Mouse (Mus musculus) embryonic facial prominence, embryonic 14.5 days (tissue): ENCODE data around the gene Dennd4c. TPM values are rescaled to one million over a fixed set of nuclear protein-coding genes. Genes with fewer than 3 reads are reported as not detected.

Experiments
- ATAC-seq: fragments of 200-750 bp; cut with Nextera tagmentation; 2 replicates; pipeline ENCODE4 v1.8.0; 2017; ENCODE audit warnings: low read depth, moderate number of reproducible peaks, moderate TSS enrichment
- DNase-seq: peaks from one replicate; pipeline ENCODE4 v3.0.0-alpha.2; 2015; ENCODE audit warnings: low spot score
- H3K27ac ChIP-seq: fragments of 300-500 bp; sonication (generic); replicated peaks from 2 replicates; pipeline ENCODE4 v1.5.1; 2014; ENCODE audit warnings: low read depth, mild to moderate bottlenecking, low read length, moderate library complexity
- H3K27me3 ChIP-seq: fragments of 300-500 bp; sonication (generic); replicated peaks from 2 replicates; pipeline ENCODE4 v1.6.1; 2014; ENCODE audit warnings: low read length; ENCODE audit not compliant: control insufficient read depth, insufficient read depth
- H3K36me3 ChIP-seq: fragments of 300-500 bp; sonication (generic); 2 replicates; pipeline ENCODE4 v1.6.1; 2014; ENCODE audit warnings: low read length, mixed read lengths; ENCODE audit not compliant: control insufficient read depth, insufficient read depth
- H3K4me1 ChIP-seq: fragments of 300-500 bp; sonication (generic); 2 replicates; pipeline ENCODE4 v1.6.1; 2014; ENCODE audit warnings: antibody characterized with exemption, low read length; ENCODE audit not compliant: control insufficient read depth, insufficient read depth
- H3K4me2 ChIP-seq: fragments of 300-500 bp; sonication (generic); 2 replicates; pipeline ENCODE4 v1.6.1; 2014; ENCODE audit warnings: low read depth, mild to moderate bottlenecking, low read length, moderate library complexity, mixed read lengths
- H3K4me3 ChIP-seq: fragments of 300-500 bp; sonication (generic); 2 replicates; pipeline ENCODE4 v1.5.1; 2014; ENCODE audit warnings: low read depth, mild to moderate bottlenecking, low read length
- H3K9ac ChIP-seq: fragments of 300-500 bp; sonication (generic); 2 replicates; pipeline ENCODE4 v1.6.1; 2014; ENCODE audit warnings: low read depth, mild to moderate bottlenecking, low read length, moderate library complexity, mixed read lengths
- H3K9me3 ChIP-seq: fragments of 300-500 bp; sonication (generic); 2 replicates; pipeline ENCODE4 v1.6.1; 2016; ENCODE audit warnings: low read length; ENCODE audit not compliant: control insufficient read depth
- WGBS: fragments of 180-500 bp; shearing (Covaris S2); extraction: QIAGEN DNeasy Blood & Tissue Kit; methylation state at CpG from one replicate; pipeline ENCODE4 v1.1.7; 2014; 5-methylcytosine and 5-hydroxymethylcytosine counted together
- polyA plus RNA-seq: library from polyadenylated mRNA; unstranded; fragments of >200 nt; fragmentation: Nextera tagmentation; extraction: Ambion mirVana; gene quantifications from 2 replicates; pipeline ENCODE4 v1.2.1, GENCODE M21; 2014

Dennd4c gene
- polyA plus RNA-seq: 7.5 and 8.3 TPM in 2 replicates

- peak; percentile 97 for ATAC-seq
- peaks cover 12% of the 10 kb centered on the region for H3K4me1 ChIP-seq
- peak; percentile 97 for DNase-seq
- peak within 1 kb of the TSS; percentile 72 for H3K4me2 ChIP-seq
- H3K27ac ChIP-seq: peak within 1 kb of the TSS; percentile 79
- peak within 1 kb of the TSS; percentile 88 for H3K9ac ChIP-seq
- no peaks in the 10 kb centered on the region for H3K36me3 ChIP-seq
- H3K27me3 ChIP-seq: no peaks in the 10 kb centered on the region
- peak within 1 kb of the TSS; percentile 65 for H3K4me3 ChIP-seq
- WGBS: under 1% methylated on average over 62 of the region's 95 CpGs
- H3K9me3 ChIP-seq: 0 out of 2 replicates have a peak, but pooled peaks cover 3% of the 10 kb centered on the region
Observed at GRCm38 (mm10) chr4:86748336-86749291, at the start of gene Dennd4c. Gene Dennd4c (plus strand): TSS chr4:86748555.

DNA sequence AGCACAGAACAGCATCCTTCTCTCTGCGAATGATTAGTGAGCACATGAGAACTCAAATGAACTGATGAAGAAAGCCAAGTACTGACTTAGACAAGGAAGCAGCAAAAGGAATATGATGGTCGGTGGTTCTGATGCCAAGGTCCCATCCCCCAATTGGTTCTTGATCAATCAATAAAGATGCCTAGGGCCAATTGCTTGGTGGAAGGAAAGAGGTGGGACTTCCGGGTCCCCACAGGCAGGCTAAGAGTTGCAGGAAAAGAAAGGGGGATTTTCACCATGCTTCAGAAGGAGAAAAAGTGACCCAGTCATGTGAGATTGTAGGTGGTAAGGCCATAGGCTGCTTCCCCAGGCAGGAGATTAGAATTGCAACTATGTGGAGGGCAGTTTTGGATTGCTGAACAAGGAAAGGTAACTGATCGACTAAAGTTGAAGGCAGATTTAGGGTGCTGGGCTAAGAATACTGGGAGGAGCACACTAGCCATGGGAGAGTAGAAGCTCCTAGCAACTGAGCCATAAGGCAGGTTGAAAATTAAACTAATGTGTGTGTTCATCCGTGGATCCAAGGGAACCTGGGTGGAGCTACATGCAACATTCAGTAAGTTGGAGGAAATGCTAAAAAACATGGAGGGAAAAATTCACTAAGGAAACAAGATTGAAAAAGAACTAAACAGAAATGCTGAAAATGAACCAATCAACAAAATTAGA is 49.0 kb upstream of the Dennd4c start:
- Histone ChIP-seq H3K27me3 (no peaks in the 10 kb centered on the region), H3K9me3 (0 out of 2 replicates have a peak, but pooled peaks cover 4% of the 10 kb centered on the region), H3K27ac (no peak overlapping the region), H3K36me3 (no peaks in the 10 kb centered on the region), H3K4me3 (no peak overlapping the region), H3K9ac (no peak overlapping the region), H3K4me1 (no peaks in the 10 kb centered on the region), H3K4me2 (no peak overlapping the region)
- 66% methylated on average over 5 of the region's 5 CpGs for WGBS
- ATAC-seq (no peak), DNase-seq (no peak)

DNA sequence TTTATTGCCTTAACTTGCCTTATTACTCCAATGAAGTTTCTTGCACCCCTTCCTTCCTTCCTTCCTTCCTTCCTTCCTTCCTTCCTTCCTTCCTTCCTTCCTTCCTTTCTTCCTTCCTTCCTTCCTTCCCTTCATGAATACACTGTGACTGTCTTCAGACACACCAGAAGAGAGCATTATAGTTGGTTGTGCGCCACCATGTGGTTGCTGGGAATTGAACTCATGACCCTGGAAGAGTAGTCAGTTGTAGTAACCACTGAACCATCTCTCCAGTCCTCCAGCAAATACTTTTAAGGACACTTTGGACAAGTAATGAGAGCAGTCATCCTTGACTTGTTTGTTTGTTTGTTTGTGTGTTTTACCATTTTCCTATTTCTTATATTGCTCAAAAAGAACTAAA is 39.6 kb upstream of the Dennd4c start:
- DNase-seq: no peak
- H3K36me3 ChIP-seq: no peaks in the 10 kb centered on the region
- no peak overlapping the region for H3K9ac ChIP-seq
- no peak overlapping the region for H3K27ac ChIP-seq
- no peaks in the 10 kb centered on the region for H3K27me3 ChIP-seq
- no peak for ATAC-seq
- no peak overlapping the region for H3K4me2 ChIP-seq
- 0 out of 2 replicates have a peak, but pooled peaks cover 4% of the 10 kb centered on the region for H3K4me1 ChIP-seq
- H3K4me3 ChIP-seq: no peak overlapping the region
- H3K9me3 ChIP-seq: no peaks in the 10 kb centered on the region
- 37% methylated on average over 1 of the region's 1 CpGs for WGBS

- DNase-seq: no peak
- no peak overlapping the region for H3K9ac ChIP-seq
- WGBS: 60% methylated on average over 6 of the region's 6 CpGs
Observed at GRCm38 (mm10) chr4:86710034-86710650, 38.2 kb upstream of the Dennd4c start.

GRCm38 (mm10) chr4:86710666-86711215 is 37.6 kb upstream of the Dennd4c start:
- DNase-seq: no peak
- Histone ChIP-seq H3K4me1 (0 out of 2 replicates have a peak, but pooled peaks cover 4% of the 10 kb centered on the region), H3K27ac (no peak overlapping the region), H3K27me3 (no peaks in the 10 kb centered on the region), H3K4me3 (no peak overlapping the region), H3K9ac (no peak overlapping the region), H3K36me3 (no peaks in the 10 kb centered on the region), H3K9me3 (no peaks in the 10 kb centered on the region), H3K4me2 (no peak overlapping the region)
- ATAC-seq: no peak
- 60% methylated on average over 4 of the region's 4 CpGs for WGBS

More at GRCm38 (mm10) chr4:86710034-86710650, 38.2 kb upstream of the Dennd4c start:
- Histone ChIP-seq H3K4me3 (no peak overlapping the region), H3K9me3 (no peaks in the 10 kb centered on the region), H3K36me3 (no peaks in the 10 kb centered on the region), H3K4me2 (no peak overlapping the region), H3K27ac (no peak overlapping the region), H3K27me3 (no peaks in the 10 kb centered on the region), H3K4me1 (0 out of 2 replicates have a peak, but pooled peaks cover 4% of the 10 kb centered on the region)
- no peak for ATAC-seq

DNA sequence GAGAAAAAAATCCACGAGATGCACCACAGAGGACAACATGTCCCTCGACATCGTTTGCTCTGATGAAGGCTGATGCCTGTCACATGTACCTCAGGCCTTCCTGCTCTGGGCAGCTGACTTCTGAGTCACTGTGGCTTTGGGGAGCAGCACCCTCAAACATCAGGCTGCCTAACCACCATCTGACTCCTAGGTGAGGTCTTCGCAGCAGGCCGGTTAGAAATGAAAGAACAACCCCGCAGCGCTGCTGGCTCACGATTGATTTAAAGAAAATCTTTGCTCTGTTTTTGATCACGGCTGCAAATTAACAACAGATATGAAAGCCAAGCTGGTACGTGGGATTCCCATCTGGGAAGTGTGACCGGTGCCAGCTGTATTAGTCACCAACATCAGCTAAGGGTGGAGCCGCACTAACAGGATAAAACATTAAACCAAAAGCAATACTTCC is 35.6 kb upstream of the Dennd4c start:
- peak overlapping the region; percentile 40 for H3K4me2 ChIP-seq
- 0 out of 2 replicates have a peak overlapping the region, but pooled peaks have one; percentile 31 for H3K9ac ChIP-seq
- 0 out of 2 replicates have a peak, but pooled peaks cover 4% of the 10 kb centered on the region for H3K4me1 ChIP-seq
- H3K4me3 ChIP-seq: no peak overlapping the region
- no peaks in the 10 kb centered on the region for H3K27me3 ChIP-seq
- no peaks in the 10 kb centered on the region for H3K36me3 ChIP-seq
- WGBS: 49% methylated on average over 12 of the region's 12 CpGs
- peak; percentile 51 for DNase-seq
- H3K9me3 ChIP-seq: no peaks in the 10 kb centered on the region
- ATAC-seq: no peak
- peak overlapping the region; percentile 4 for H3K27ac ChIP-seq

DNA sequence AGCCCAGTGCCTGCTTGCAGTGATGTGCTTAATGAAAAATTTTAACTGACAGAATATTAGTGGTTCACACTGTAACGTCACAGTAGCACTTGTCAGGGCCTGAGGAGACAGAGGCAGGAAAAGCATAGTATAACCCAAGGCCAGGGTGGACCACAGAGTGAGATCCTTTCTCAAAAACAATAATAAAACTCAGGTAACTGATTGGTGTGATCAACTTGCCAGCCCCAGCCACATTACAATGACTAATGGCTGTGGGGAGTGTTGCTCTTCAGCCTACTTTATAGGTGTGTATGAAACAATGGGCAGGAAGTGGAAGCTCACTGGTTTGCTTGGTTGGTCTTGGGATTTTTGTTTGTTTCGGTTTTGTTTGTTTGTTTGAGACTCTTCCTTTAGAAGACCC is 34.8 kb upstream of the Dennd4c start:
- ATAC-seq: no peak
- no peaks in the 10 kb centered on the region for H3K9me3 ChIP-seq
- H3K9ac ChIP-seq: no peak overlapping the region
- H3K4me3 ChIP-seq: no peak overlapping the region
- H3K4me1 ChIP-seq: 0 out of 2 replicates have a peak, but pooled peaks cover 4% of the 10 kb centered on the region
- H3K27ac ChIP-seq: no peak overlapping the region
- 72% methylated on average over 2 of the region's 2 CpGs for WGBS
- H3K27me3 ChIP-seq: no peaks in the 10 kb centered on the region
- no peak overlapping the region for H3K4me2 ChIP-seq
- DNase-seq: no peak
- no peaks in the 10 kb centered on the region for H3K36me3 ChIP-seq

DNA sequence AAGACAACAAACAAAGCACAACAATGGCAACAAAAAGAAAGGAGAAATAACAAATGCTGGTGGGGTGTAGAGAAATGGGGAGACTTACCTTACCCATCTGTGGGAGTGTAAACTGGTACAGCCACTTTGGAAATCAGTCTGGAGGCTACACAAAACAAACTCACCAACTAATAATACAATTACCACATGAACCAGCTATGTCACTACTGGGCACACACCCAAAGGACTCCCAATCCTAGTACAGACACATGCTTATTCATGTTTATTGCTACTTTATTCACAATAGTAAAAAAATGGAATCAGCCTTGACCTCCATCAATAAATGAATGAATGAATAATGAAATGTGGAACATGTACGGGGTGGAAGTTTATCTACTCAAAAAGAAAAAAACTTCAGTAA is 33.0 kb upstream of the Dennd4c start:
- no peak overlapping the region for H3K9ac ChIP-seq
- no peak overlapping the region for H3K4me3 ChIP-seq
- no peaks in the 10 kb centered on the region for H3K9me3 ChIP-seq
- no peak overlapping the region for H3K4me2 ChIP-seq
- 90% methylated on average over 1 of the region's 1 CpGs for WGBS
- DNase-seq: no peak
- H3K27ac ChIP-seq: no peak overlapping the region
- ATAC-seq: no peak
- H3K36me3 ChIP-seq: no peaks in the 10 kb centered on the region
- H3K4me1 ChIP-seq: 0 out of 2 replicates have a peak, but pooled peaks cover 4% of the 10 kb centered on the region
- no peaks in the 10 kb centered on the region for H3K27me3 ChIP-seq
